Mouse (Mus musculus) ES-Bruce4 (cell line): Measurements from ENCODE around the gene Inpp4b. TPM values are rescaled to one million over a fixed set of nuclear protein-coding genes. Genes with fewer than 3 reads are reported as not detected.

Experiments used
- H3K27ac ChIP-seq: 2 replicates; pipeline ENCODE4 v1.5.1; 2012; ENCODE audit warnings: low read length, inconsistent platforms; ENCODE audit not compliant: insufficient read depth
- H3K27me3 ChIP-seq: 2 replicates; pipeline ENCODE4 v1.6.1; 2012; ENCODE audit warnings: mild to moderate bottlenecking, low read length, inconsistent platforms; ENCODE audit not compliant: control insufficient read depth, poor library complexity, insufficient read depth, severe bottlenecking
- H3K36me3 ChIP-seq: 2 replicates; pipeline ENCODE4 v1.6.1; 2012; ENCODE audit warnings: inconsistent platforms, mild to moderate bottlenecking, low read length, moderate library complexity; ENCODE audit not compliant: control insufficient read depth, poor library complexity, insufficient read depth, severe bottlenecking
- H3K4me1 ChIP-seq: one replicate; pipeline ENCODE4 v1.8.1; 2011; ENCODE audit warnings: low read length; ENCODE audit not compliant: control insufficient read depth, insufficient read depth
- H3K4me3 ChIP-seq: 2 replicates; pipeline ENCODE4 v1.5.1; 2011; ENCODE audit warnings: low read depth, mild to moderate bottlenecking, low read length
- H3K9ac ChIP-seq: 2 replicates; pipeline ENCODE4 v1.6.1; 2012; ENCODE audit warnings: low read depth, mild to moderate bottlenecking, inconsistent platforms; ENCODE audit not compliant: poor library complexity, severe bottlenecking
- H3K9me3 ChIP-seq: replicated peaks from 2 replicates; pipeline ENCODE4 v1.6.1; 2012; ENCODE audit warnings: mild to moderate bottlenecking, low read length, inconsistent platforms; ENCODE audit not compliant: control insufficient read depth, poor library complexity, insufficient read depth, severe bottlenecking
- CTCF ChIP-seq: IDR thresholded peaks from one replicate; pipeline ENCODE4 v1.8.1; 2011; ENCODE audit warnings: low read depth, low read length
- EP300 ChIP-seq: IDR thresholded peaks from 2 replicates; pipeline ENCODE4 v1.6.1; 2011; ENCODE audit warnings: low read depth, low read length; ENCODE audit not compliant: insufficient read depth
- POLR2A ChIP-seq: IDR thresholded peaks from one replicate; pipeline ENCODE4 v1.8.1; 2011; ENCODE audit warnings: low read length; ENCODE audit not compliant: insufficient read depth
- polyA plus RNA-seq: library from polyadenylated mRNA; stranded (reverse); fragments of >200 nt; gene quantifications from 2 replicates; pipeline ENCODE4 v1.2.4, GENCODE M21; 2011; ENCODE audit warnings: low read depth; ENCODE audit not compliant: missing spikeins, insufficient read depth, insufficient read length

The Inpp4b gene
- polyA plus RNA-seq, 1 experiment, result not detected

- Histone ChIP-seq H3K4me3 (no peak overlapping the region), H3K36me3 (no peaks in the 10 kb centered on the region), H3K4me1 (no peaks in the 10 kb centered on the region), H3K27me3 (no peaks in the 10 kb centered on the region), H3K27ac (no peak overlapping the region), H3K9ac (no peak overlapping the region), H3K9me3 (no peaks in the 10 kb centered on the region)
- TF ChIP-seq EP300, result no peak
These were observed 240.6 kb downstream of the Inpp4b start for GRCm38 (mm10) chr8:81582906-81583305.

- Histone ChIP-seq H3K4me3 (no peak overlapping the region), H3K27me3 (no peaks in the 10 kb centered on the region), H3K9ac (no peak overlapping the region), H3K27ac (no peak overlapping the region), H3K4me1 (no peaks in the 10 kb centered on the region), H3K9me3 (no peaks in the 10 kb centered on the region), H3K36me3 (no peaks in the 10 kb centered on the region)
- TF ChIP-seq CTCF (no peak), EP300 (no peak), POLR2A (no peak)
These were observed 244.4 kb downstream of the Inpp4b start for GRCm38 (mm10) chr8:81586783-81587182.

- H3K4me3 ChIP-seq, result no peak overlapping the region
- no peak overlapping the region for H3K27ac ChIP-seq
- no peaks in the 10 kb centered on the region for H3K27me3 ChIP-seq
- H3K9me3 ChIP-seq, result no peaks in the 10 kb centered on the region
- no peak overlapping the region for H3K9ac ChIP-seq
- H3K36me3 ChIP-seq, result no peaks in the 10 kb centered on the region
- TF ChIP-seq POLR2A (no peak), CTCF (no peak), EP300 (no peak)
- H3K4me1 ChIP-seq, result no peaks in the 10 kb centered on the region
These were observed 251.9 kb downstream of the Inpp4b start for GRCm38 (mm10) chr8:81594134-81594714.

DNA sequence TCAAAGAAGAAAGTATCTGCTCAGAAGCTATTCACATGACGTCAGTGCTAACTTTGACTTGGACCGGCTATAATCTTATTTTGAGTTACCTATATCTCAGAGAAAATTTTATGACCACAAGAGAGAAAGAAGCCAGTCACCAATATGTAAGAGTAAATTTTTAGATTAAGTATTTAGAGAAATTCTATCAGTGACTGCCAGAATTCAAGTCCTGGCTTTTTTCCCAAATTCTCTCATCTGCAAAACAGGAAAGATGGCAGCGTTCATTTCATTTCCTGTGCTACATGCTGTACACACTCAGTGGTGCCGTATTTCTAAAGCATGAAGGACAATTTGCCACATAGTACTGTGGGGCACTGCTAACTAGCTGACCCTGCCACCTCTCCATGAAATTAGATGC, 256.9 kb downstream of the Inpp4b start:
- no peaks in the 10 kb centered on the region for H3K27me3 ChIP-seq
- no peaks in the 10 kb centered on the region for H3K9me3 ChIP-seq
- H3K36me3 ChIP-seq, result no peaks in the 10 kb centered on the region
- no peak overlapping the region for H3K27ac ChIP-seq
- no peak overlapping the region for H3K9ac ChIP-seq
- TF ChIP-seq EP300 (no peak), POLR2A (no peak), CTCF (no peak)
- H3K4me1 ChIP-seq, result no peaks in the 10 kb centered on the region
- H3K4me3 ChIP-seq, result no peak overlapping the region

GRCm38 (mm10) chr8:81601136-81601535, 258.8 kb downstream of the Inpp4b start:
- no peak overlapping the region for H3K9ac ChIP-seq
- no peaks in the 10 kb centered on the region for H3K9me3 ChIP-seq
- no peaks in the 10 kb centered on the region for H3K36me3 ChIP-seq
- no peak overlapping the region for H3K4me3 ChIP-seq
- no peaks in the 10 kb centered on the region for H3K4me1 ChIP-seq
- TF ChIP-seq POLR2A (no peak), EP300 (no peak), CTCF (no peak)
- no peaks in the 10 kb centered on the region for H3K27me3 ChIP-seq
- H3K27ac ChIP-seq, result no peak overlapping the region

DNA sequence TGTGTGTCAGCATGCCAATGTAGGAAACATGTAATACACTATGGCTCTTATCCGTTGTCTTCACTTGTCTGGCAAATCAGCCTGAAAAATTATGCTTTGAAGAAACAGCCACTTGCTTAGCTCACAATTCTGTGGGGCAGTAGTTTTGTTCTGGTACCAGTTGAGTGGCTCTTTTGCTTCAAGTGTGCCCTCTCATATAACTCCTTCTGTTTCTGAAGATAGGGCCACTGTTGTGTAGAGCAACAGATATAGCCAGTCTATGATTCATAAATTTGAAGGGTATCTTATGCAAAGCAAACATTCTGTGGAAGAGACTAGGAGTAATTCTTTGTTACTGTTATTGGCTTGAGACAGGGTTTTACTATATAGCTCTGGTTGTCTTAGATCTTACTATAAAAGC, 265.7 kb downstream of the Inpp4b start:
- Histone ChIP-seq H3K9ac (no peak overlapping the region), H3K4me3 (no peak overlapping the region), H3K4me1 (no peaks in the 10 kb centered on the region), H3K27me3 (peaks cover 1% of the 10 kb centered on the region; the same call in 1 of the 2 replicates), H3K27ac (no peak overlapping the region), H3K9me3 (no peaks in the 10 kb centered on the region), H3K36me3 (no peaks in the 10 kb centered on the region)
- no peak for TF ChIP-seq POLR2A
- TF ChIP-seq CTCF, result no peak
- no peak for TF ChIP-seq EP300
